Mouse (Mus musculus) cerebellum, adult 11 months (tissue): ENCODE data around the gene Fank1.
"Not testable (repeated sequence)": the region's sequence is repeated elsewhere in the genome, so short reads cannot be mapped to it uniquely, and the experiment has no call there.

Experiments used
- DNase-seq: peaks from one replicate; pipeline ENCODE4 v3.0.0; 2022

Fank1 gene

GRCm38 (mm10) chr7:133839546-133839945 lies 62.9 kb downstream of the Fank1 start:
- DNase-seq = peak; percentile 4

- no peak for DNase-seq
These were observed 65.4 kb downstream of the Fank1 start for GRCm38 (mm10) chr7:133842079-133842478.

GRCm38 (mm10) chr7:133847175-133847574 lies 70.5 kb downstream of the Fank1 start:
- DNase-seq = no peak

- no peak for DNase-seq
These were observed 71.5 kb downstream of the Fank1 start for GRCm38 (mm10) chr7:133848180-133848579.

GRCm38 (mm10) chr7:133850735-133851134 lies 74.1 kb downstream of the Fank1 start:
- no peak for DNase-seq

- DNase-seq = peak; percentile 40
These were observed 79.6 kb downstream of the Fank1 start for GRCm38 (mm10) chr7:133856278-133856677.

- peak; percentile 6 for DNase-seq
These were observed 81.8 kb downstream of the Fank1 start for GRCm38 (mm10) chr7:133858506-133858905.

GRCm38 (mm10) chr7:133859548-133859947 lies 82.9 kb downstream of the Fank1 start:
- DNase-seq = no peak

GRCm38 (mm10) chr7:133862233-133862632 lies 85.6 kb downstream of the Fank1 start:
- DNase-seq = no peak

GRCm38 (mm10) chr7:133862723-133863122 lies 86.1 kb downstream of the Fank1 start:
- no peak for DNase-seq

GRCm38 (mm10) chr7:133863151-133863550 lies 86.5 kb downstream of the Fank1 start:
- no peak for DNase-seq

- no peak for DNase-seq
These were observed 87.0 kb downstream of the Fank1 start for GRCm38 (mm10) chr7:133863684-133864083.

GRCm38 (mm10) chr7:133870265-133870664 lies 93.6 kb downstream of the Fank1 start:
- no peak for DNase-seq

GRCm38 (mm10) chr7:133872701-133873100 lies 96.0 kb downstream of the Fank1 start:
- no peak for DNase-seq

GRCm38 (mm10) chr7:133876139-133876538 lies 99.5 kb downstream of the Fank1 start:
- DNase-seq = no peak

- DNase-seq = no peak
These were observed 100.1 kb downstream of the Fank1 start for GRCm38 (mm10) chr7:133876646-133877342.

GRCm38 (mm10) chr7:133879761-133880160 lies 103.1 kb downstream of the Fank1 start:
- no peak for DNase-seq

- DNase-seq = not testable (repeated sequence)
These were observed 108.2 kb downstream of the Fank1 start for GRCm38 (mm10) chr7:133884759-133885431.

GRCm38 (mm10) chr7:133888926-133889920 lies 112.6 kb downstream of the Fank1 start:
- no peak for DNase-seq

- DNase-seq = no peak
These were observed 113.3 kb downstream of the Fank1 start for GRCm38 (mm10) chr7:133889986-133890385.

- no peak for DNase-seq
These were observed 114.6 kb downstream of the Fank1 start for GRCm38 (mm10) chr7:133891298-133891697.

GRCm38 (mm10) chr7:133891796-133892195 lies 115.1 kb downstream of the Fank1 start:
- DNase-seq = no peak

GRCm38 (mm10) chr7:133899391-133899790 lies 122.7 kb downstream of the Fank1 start:
- DNase-seq = no peak
